Mouse (Mus musculus): ENCODE measurements around the gene Cbx5. TPM values are rescaled to one million over a fixed set of nuclear protein-coding genes. Genes with fewer than 3 reads are reported as not detected.

Gene Cbx5
- total and polyA plus RNA-seq, 3 experiments: 94.9 to 171 (median 128) TPM

DNA sequence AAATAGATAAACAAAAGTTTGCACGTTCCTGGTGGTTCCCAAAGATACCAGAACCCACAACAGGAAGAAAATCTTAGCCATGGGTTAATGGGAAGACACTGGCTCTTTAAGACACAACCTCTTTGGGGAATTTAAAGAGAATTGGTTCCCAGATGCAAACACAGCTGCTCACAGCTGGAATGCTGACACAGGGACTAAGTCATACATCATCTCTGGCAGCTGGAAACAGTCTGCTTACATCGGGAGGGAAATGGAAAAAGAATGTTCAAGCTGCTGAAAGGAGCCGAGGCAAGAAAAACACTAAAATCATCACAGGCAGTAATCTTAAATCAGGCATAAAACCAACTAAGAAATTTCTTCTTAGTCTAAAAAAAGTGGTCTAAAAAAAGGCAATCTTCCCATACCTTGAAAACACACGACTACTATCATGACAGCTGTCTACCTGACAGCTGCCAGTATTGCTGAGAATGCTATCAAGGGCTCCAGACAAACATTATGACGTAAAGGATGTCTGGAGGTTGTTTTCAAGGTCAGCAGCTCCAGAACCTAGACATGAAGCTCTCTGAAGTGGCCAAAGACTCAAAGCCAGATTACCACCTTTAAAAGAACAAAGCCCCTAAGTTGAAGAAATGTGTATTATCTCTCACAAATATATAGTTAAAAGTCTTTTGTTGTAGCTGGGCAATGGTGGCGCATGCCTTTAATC, 37.4 kb downstream of the Cbx5 start:
- no peak for DNase-seq (ENCODE audit: extremely low read depth)
- no peak overlapping the region for H3K27ac ChIP-seq (ENCODE audit: insufficient read depth, low read depth)
- TF ChIP-seq CTCF (conservative IDR thresholded peaks at IDR 0.05 in 1 of 2, IDR thresholded peaks at IDR 0.05 in 1 of 2; ENCODE audit: low read depth in 2 of 2, low read length in 2 of 2): no peak
- no peak for TF ChIP-seq NRF1 (IDR thresholded peaks at IDR 0.05; ENCODE audit: low read depth, low read length)
- TF ChIP-seq NELFE (IDR thresholded peaks at IDR 0.05; ENCODE audit: low read depth, low read length): no peak
- TF ChIP-seq MAZ (IDR thresholded peaks at IDR 0.05; ENCODE audit: low read depth, low read length): no peak
- TF ChIP-seq E2F4 (IDR thresholded peaks at IDR 0.05; ENCODE audit: insufficient replicate concordance, low read depth, low read length): no peak
- no peak for TF ChIP-seq MEF2A (IDR thresholded peaks at IDR 0.05; ENCODE audit: borderline replicate concordance, low read depth, low read length)
- TF ChIP-seq UBTF (IDR thresholded peaks at IDR 0.05; ENCODE audit: low read depth, low read length): no peak
- TF ChIP-seq EP300 (IDR thresholded peaks at IDR 0.05; ENCODE audit: low read length): no peak
- TF ChIP-seq ZNF384 (IDR thresholded peaks at IDR 0.05; ENCODE audit: low read depth, low read length): no peak
- no peak for TF ChIP-seq CHD2 (IDR thresholded peaks at IDR 0.05; ENCODE audit: low read length)
- TF ChIP-seq ELF1 (IDR thresholded peaks at IDR 0.05; ENCODE audit: low read depth, low read length): no peak
- no peak for TF ChIP-seq IRF4 (IDR thresholded peaks at IDR 0.05; ENCODE audit: low read depth, low read length)
- TF ChIP-seq USF2 (conservative IDR thresholded peaks at IDR 0.05; ENCODE audit: low read depth, low read length): no peak
- TF ChIP-seq PAX5 (IDR thresholded peaks at IDR 0.05; ENCODE audit: low read length): no peak
- no peak for TF ChIP-seq MYC (IDR thresholded peaks at IDR 0.05; ENCODE audit: low read depth, low read length)
- TF ChIP-seq RCOR1 (conservative IDR thresholded peaks at IDR 0.05; ENCODE audit: low read depth, low read length): no peak
- no peak for TF ChIP-seq SIN3A (IDR thresholded peaks at IDR 0.05; ENCODE audit: low read length)
- no peak for TF ChIP-seq GABPA (IDR thresholded peaks at IDR 0.05; ENCODE audit: insufficient replicate concordance, low read depth, low read length)
- TF ChIP-seq SMC3 (IDR thresholded peaks at IDR 0.05; ENCODE audit: low read depth, low read length): no peak
- TF ChIP-seq ZKSCAN1 (IDR thresholded peaks at IDR 0.05; ENCODE audit: borderline replicate concordance, low read depth, low read length): no peak
- H3K4me1 ChIP-seq (ENCODE audit: control insufficient read depth in 1 of 2, insufficient read depth in 2 of 2): 0 out of 4 replicates have a peak, but pooled peaks cover 0 to 6% of the 10 kb centered on the region in 2 experiments
- H3K27me3 ChIP-seq (replicated peaks): no peaks in the 10 kb centered on the region
- H3K4me3 ChIP-seq (replicated peaks in 1 of 3; ENCODE audit: low read depth in 2 of 3, low read length in 2 of 3, poor library complexity in 1 of 3): no peak overlapping the region
- no peak overlapping the region for H3K9ac ChIP-seq (ENCODE audit: insufficient read depth, low read depth)
- in situ Hi-C loops (cut with MboI; ENCODE audit: low pct_ligation_motif_present, low pct_unique_long_range_greater_than_20kb, low sequenced_read_pairs) (no loop called here), dilution Hi-C loops (cut with MboI; ENCODE audit: extremely low pct_ligation_motif_present, extremely low pct_unique_long_range_greater_than_20kb, low sequenced_read_pairs) (no loop called here)
- H3K79me2 ChIP-seq (replicated peaks; ENCODE audit: control insufficient read depth, extremely low read depth, insufficient read depth, poor library complexity, severe bottlenecking): peaks cover 24% of the 10 kb centered on the region
- peaks cover 55 to 99% of the 10 kb centered on the region in 2 experiments for H3K36me3 ChIP-seq (replicated peaks in 1 of 2; ENCODE audit: control insufficient read depth in 1 of 2, insufficient read depth in 1 of 2, low read length in 1 of 2)
- H3K9me3 ChIP-seq (replicated peaks; ENCODE audit: low read length): no peaks in the 10 kb centered on the region
- no peak overlapping the region for H3K4me2 ChIP-seq (ENCODE audit: insufficient read depth, low read depth, poor library complexity, severe bottlenecking)

DNA sequence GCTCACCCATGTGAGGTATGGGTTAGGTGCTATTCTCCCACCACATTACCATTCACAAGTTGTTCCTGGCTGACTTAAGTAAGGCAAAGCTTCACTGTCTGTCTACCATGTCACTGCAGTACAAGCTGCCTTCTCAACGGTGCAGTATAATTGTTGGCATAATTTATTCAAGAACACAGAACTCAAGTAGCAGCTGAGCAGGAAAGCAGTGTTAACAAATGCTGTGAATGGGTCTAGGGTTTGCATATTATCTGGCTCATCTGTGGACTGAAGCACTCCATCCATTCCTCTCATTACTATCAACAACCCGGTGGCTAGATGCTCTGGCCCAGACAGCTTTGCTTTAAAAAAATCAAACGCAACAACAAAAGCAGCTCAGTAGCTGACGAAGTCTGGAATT, 41.8 kb downstream of the Cbx5 start:
- Histone ChIP-seq H3K36me3 (replicated peaks in 1 of 2; ENCODE audit: control insufficient read depth in 1 of 2, insufficient read depth in 1 of 2, low read length in 1 of 2) (peaks cover 61 to 99% of the 10 kb centered on the region in 2 experiments), H3K27me3 (replicated peaks) (no peaks in the 10 kb centered on the region), H3K27ac (ENCODE audit: insufficient read depth, low read depth) (no peak overlapping the region), H3K4me2 (ENCODE audit: insufficient read depth, low read depth, poor library complexity, severe bottlenecking) (no peak overlapping the region), H3K9ac (ENCODE audit: insufficient read depth, low read depth) (no peak overlapping the region), H3K4me3 (replicated peaks in 1 of 3; ENCODE audit: low read depth in 2 of 3, low read length in 2 of 3, poor library complexity in 1 of 3) (no peak overlapping the region), H3K4me1 (ENCODE audit: control insufficient read depth in 1 of 2, insufficient read depth in 2 of 2) (0 out of 4 replicates have a peak, but pooled peaks cover 0 to 6% of the 10 kb centered on the region in 2 experiments), H3K9me3 (replicated peaks; ENCODE audit: low read length) (no peaks in the 10 kb centered on the region), H3K79me2 (replicated peaks; ENCODE audit: control insufficient read depth, extremely low read depth, insufficient read depth, poor library complexity, severe bottlenecking) (peaks cover 13% of the 10 kb centered on the region)
- in situ Hi-C loops (cut with MboI; ENCODE audit: low pct_ligation_motif_present, low pct_unique_long_range_greater_than_20kb, low sequenced_read_pairs): no loop called here
- no peak for TF ChIP-seq ZKSCAN1 (IDR thresholded peaks at IDR 0.05; ENCODE audit: borderline replicate concordance, low read depth, low read length)
- no peak for TF ChIP-seq BHLHE40 (IDR thresholded peaks at IDR 0.05; ENCODE audit: low read depth, low read length)
- TF ChIP-seq MEF2A (IDR thresholded peaks at IDR 0.05; ENCODE audit: borderline replicate concordance, low read depth, low read length): no peak
- TF ChIP-seq ELF1 (IDR thresholded peaks at IDR 0.05; ENCODE audit: low read depth, low read length): no peak
- TF ChIP-seq CTCF (conservative IDR thresholded peaks at IDR 0.05 in 1 of 2, IDR thresholded peaks at IDR 0.05 in 1 of 2; ENCODE audit: low read depth in 2 of 2, low read length in 2 of 2): no peak
- no peak for TF ChIP-seq UBTF (IDR thresholded peaks at IDR 0.05; ENCODE audit: low read depth, low read length)
- no peak for DNase-seq (ENCODE audit: extremely low read depth)
- dilution Hi-C loops (cut with MboI; ENCODE audit: extremely low pct_ligation_motif_present, extremely low pct_unique_long_range_greater_than_20kb, low sequenced_read_pairs): no loop called here

Data from CH12.LX (cell line).